Mouse (Mus musculus): ENCODE data around the gene Lix1l.
"Not testable (repeated sequence)": the region's sequence is repeated elsewhere in the genome, so short reads cannot be mapped to it uniquely, and the experiment has no call there.

The Lix1l gene

GRCm38 (mm10) chr3:96634928-96635879, 34.3 kb downstream of the Lix1l start, which contains the start of the genes Pex11b and Gm42957:
Gene Pex11b, plus strand, starts transcription at chr3:96635376.
Gene Gm42957, plus strand, starts transcription at chr3:96635474.
- peak; percentile 99 for DNase-seq

DNA sequence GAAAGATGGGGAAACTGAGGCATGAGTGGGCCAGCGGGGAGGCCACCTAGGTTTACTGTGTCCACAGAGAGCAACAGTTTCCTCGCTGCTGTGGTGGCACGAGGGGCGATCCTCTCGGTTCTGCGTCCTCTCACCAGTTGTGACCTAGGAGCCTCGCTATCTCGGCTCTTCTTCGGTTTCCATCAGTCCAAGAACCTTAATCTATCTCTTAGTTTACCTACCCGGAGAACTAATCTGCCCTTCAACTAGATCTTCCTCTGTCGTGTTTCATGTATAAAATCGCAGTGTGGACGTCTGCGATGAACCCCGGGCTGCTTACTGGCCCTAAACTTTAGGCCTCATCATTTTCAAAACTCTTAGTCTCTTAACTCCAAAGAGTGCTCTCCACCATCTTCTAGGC, 35.0 kb downstream of the Lix1l start:
- DNase-seq: no peak

DNA sequence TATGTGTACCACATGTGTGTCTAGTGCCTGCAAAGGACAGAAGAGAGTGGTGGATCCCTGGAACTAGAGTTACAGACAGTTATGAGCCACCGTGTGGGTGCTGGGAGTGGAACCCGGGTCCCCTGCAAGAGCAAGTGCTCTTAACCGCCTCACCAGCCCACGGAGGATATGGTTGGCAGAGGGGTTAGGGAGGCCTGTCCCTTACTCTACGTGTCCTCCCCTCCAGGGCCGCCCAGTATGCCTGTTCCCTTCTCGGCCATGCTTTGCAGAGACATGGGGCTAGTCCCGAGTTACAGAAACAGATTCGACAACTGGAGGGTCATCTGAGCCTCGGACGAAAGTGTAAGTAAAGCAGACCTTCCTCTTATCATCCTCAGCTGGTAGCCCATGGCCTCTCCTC, 35.5 kb downstream of the Lix1l start:
- DNase-seq: no peak

- DNase-seq: peak; percentile 94
Observed at GRCm38 (mm10) chr3:96639219-96639618, 38.3 kb downstream of the Lix1l start.

- peak; percentile 93 for DNase-seq
Observed at GRCm38 (mm10) chr3:96645018-96645649, 44.2 kb downstream of the Lix1l start, which contains the start of gene Itga10. Gene Itga10, plus strand, starts transcription at chr3:96645584.

GRCm38 (mm10) chr3:96647365-96647764, 46.4 kb downstream of the Lix1l start:
- no peak for DNase-seq

GRCm38 (mm10) chr3:96660901-96661300, 60.0 kb downstream of the Lix1l start:
- DNase-seq: no peak

DNA sequence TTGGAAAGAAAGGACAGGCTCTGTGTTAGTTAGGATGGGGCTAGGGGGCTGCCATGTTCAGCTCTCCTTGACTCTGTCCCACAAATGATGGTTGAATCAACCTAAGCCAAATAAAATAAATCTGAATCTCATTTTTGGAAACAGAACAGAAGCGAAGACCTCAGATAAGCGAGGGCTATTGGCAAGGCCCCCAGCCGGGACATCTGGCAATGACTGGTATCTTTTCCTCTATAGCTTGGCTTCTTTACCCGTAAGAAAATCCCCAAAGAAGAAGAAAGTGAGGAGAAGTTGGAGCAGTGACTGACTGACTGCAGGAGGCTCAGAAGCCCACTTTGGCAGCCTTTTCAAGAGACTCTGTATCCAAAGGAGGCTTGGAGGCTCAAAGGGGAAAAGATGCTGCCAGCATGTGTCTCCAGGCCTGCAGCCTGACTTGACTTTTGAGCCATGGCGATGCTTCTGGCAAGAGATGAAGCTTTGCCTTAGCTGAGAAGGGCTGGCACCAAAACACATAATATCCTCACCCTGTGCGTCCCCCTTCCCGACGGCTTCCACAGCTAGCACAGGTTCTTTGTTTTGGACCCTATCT, 61.9 kb downstream of the Lix1l start:
- DNase-seq: no peak

GRCm38 (mm10) chr3:96663432-96664239, 62.7 kb downstream of the Lix1l start:
- DNase-seq: peak; percentile 96

- not testable (repeated sequence) for DNase-seq
Observed at GRCm38 (mm10) chr3:96665732-96666363, 64.9 kb downstream of the Lix1l start.

GRCm38 (mm10) chr3:96666916-96667315, 66.0 kb downstream of the Lix1l start:
- no peak for DNase-seq

DNA sequence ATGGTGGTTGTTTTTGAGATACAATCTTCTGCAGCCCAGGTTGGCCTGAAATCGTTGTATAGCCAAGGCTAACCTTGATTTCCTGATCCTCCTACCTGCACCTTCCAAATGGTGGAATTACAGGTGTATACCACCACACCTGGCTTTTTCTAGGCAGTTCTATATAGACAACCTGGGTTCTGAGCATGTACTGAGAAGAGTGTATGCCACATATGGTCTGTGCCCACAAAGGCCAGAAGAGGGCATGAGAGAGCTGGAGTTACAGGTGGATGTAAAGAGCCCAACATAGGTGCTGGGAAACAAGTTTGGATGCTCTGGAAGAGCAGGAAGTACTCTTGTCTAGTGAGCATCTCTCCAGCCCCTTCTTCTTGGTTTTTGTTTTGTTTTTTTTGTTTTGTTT, 66.4 kb downstream of the Lix1l start:
- no peak for DNase-seq

DNA sequence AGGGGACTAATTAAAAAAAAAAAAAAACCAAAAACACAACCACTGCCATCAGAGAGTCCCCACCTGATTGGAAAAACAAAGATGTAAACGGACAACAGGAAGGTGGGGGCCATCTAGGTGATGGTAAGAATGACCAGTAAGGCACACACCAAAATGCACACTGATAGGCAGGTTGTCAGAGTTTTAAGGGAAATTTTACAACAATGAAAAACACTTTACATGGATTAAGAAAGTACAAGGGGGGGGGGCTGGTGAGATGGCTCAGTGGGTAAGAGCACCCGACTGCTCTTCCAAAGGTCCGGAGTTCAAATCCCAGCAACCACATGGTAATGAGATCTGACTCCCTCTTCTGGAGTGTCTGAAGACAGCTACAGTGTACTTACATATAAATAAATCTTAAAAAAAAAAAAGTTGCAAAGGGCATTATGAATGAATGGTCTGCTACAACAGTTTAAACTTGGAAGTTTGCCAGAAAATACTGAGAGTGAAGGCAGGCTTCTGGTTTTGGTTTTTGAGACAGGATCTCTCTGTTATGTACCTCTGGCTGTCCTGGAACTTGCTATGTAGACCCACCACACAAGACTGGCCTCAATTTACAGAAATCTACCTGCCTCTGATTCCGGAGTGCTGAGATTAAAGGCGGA, 67.6 kb downstream of the Lix1l start:
- no peak for DNase-seq

- DNase-seq: peak; percentile 98
Observed at GRCm38 (mm10) chr3:96669727-96670468, 68.9 kb downstream of the Lix1l start, which contains the start of gene Ankrd35. Gene Ankrd35, plus strand, starts transcription at chr3:96670131.

DNA sequence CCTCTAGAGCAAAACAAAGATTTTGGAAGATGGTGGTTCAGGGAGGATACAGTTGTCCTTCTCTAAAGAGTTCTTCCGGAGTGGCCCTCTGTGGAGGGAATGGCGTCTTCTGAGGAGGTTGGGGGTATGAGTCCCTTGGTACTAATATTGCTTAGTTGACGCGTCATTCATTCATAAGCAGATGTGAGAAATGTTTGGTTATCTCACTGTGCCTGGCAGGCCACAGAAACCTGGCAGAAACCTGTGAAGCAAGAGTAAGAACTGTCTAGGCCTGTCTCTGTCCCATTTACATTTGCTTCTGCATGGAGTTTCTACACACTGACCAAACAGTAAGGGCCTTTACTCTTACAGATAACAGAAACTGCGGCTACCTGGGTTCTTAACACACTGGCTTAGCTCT, 70.6 kb downstream of the Lix1l start:
- DNase-seq: no peak

DNA sequence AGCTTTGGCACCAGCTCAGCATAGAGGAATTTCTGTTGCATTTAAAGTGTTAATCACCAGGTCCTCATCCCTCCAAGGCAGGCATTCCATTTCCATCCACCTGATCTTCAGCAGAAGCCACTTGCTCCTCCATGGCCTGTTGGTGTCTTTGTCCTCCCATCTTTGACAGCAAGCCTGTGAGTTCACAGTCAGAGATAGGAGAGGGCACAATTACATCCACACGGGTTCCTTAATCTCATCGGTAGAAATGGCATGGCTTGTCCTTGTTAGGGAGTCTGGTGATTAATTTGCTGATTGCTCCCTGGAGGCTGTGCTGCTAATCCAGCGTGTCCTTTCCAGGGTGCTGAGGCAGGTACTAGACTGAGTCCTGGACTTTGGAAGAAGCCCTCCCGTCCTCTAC, 72.6 kb downstream of the Lix1l start:
- no peak for DNase-seq

DNA sequence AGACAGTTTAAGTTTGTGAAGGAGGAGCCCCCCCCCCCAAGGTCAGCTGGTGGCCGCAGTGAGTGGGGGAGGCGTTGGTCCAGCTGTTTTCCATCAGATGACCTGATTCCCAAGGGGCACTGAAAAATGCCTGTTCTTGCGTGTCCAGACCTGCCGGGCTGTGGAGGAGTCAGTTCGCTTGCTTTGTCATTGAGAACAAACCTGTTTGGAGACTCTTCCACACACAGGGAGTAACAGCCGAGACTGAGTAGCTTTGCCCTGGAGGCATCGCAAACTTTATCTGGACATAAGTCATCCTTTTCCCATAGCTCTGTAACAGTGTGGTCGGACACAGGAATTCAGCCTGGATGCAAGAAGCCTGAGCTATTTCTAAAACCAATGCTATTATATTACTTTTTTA, 73.5 kb downstream of the Lix1l start:
- DNase-seq: no peak

- DNase-seq: no peak
Observed at GRCm38 (mm10) chr3:96675171-96675570, 74.2 kb downstream of the Lix1l start.

GRCm38 (mm10) chr3:96675690-96676089, 74.7 kb downstream of the Lix1l start:
- DNase-seq: no peak
